Mouse (Mus musculus) G1E (cell line): ENCODE measurements at regions not wholly inside any gene's neighbourhood (a gene's known extent, or its start where the extent isn't known, plus 50 kb on each side); places are given as distances from the start of the nearest gene placed in this dataset.

Experiments
- CTCF ChIP-seq: IDR thresholded peaks from 2 replicates; pipeline ENCODE4 v1.5.1; 2012; ENCODE audit warnings: low read depth, low read length, inconsistent platforms, mixed read lengths
- GATA1 ChIP-seq: IDR thresholded peaks from 2 replicates; pipeline ENCODE4 v1.6.1; 2012; ENCODE audit warnings: borderline replicate concordance, low read length, inconsistent platforms, mixed read lengths
- POLR2AphosphoS5 ChIP-seq: IDR thresholded peaks from 2 replicates; pipeline ENCODE4 v1.6.1; 2012; ENCODE audit warnings: low read depth, low read length, inconsistent platforms; ENCODE audit not compliant: insufficient replicate concordance
- TAL1 ChIP-seq: conservative IDR thresholded peaks from 2 replicates; pipeline ENCODE4 v1.6.1; 2012; ENCODE audit warnings: low read depth, low read length, inconsistent platforms, mixed read lengths

GRCm38 (mm10) chr12:15998331-15998730 lies 181.6 kb upstream of the Trib2 start:
- TF ChIP-seq CTCF (no peak), TAL1 (no peak), GATA1 (no peak), POLR2AphosphoS5 (no peak)
